Mouse (Mus musculus): ENCODE measurements around the gene 1810043G02Rik. TPM values are rescaled to one million over a fixed set of nuclear protein-coding genes. Genes with fewer than 3 reads are reported as not detected.
A peak's percentile ranks its signal among the peaks of the same experiment; 100 is the strongest.
"Not testable (repeated sequence)": the region's sequence is repeated elsewhere in the genome, so short reads cannot be mapped to it uniquely, and the experiment has no call there.

Gene 1810043G02Rik
- polyA plus RNA-seq (2015; fragmentation: Nextera tagmentation; extraction: Ambion mirVana) = 46.8 and 54.5 TPM in 2 replicates

DNA sequence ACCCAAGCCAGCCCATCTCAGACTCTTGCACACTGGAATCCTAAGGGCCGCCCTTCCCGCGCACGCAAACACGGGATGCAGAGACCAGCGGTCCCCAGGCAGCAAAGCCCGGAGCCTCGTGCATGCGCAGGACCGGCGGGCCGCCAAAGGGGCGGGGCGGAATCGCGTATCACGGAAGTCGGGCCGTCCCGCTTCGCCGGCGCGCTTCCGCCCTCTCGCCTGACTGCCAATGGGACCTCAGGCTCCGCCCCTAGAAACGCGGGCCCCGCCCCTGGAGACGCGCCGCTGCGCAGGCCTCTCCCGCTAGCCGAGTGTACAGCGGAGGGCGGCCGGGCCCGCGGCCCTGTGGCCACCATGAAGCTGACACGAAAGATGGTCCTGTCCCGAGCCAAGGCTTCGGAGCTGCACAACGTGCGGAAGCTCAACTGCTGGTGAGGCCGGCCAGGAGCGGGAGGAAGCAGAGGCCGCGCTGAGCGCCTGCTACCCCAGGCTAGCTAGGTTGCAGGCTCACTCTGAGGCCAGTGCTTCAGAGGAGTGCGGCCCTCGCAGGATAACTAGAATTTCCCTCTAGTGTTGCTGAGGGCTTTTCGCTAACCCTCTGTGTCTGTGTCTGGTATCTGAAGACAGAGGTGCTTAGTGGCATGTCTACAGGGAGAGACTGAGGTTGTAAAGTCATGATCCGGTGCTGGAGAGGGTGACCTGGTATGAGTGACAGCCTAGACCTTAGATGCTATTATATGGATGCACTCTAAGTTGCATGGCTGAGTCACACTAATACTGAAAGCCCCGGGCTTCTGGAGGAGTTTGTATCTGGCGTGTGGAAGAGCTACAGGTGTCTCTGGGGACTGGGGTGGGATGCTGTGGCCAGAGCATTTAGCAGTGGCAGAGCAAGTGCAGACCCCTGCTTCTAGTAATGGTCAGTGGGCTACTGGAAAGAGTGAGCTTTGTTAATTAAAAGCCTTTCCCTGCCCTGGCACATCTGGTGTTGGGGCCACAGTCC lies at the start of gene 1810043G02Rik:
Gene 1810043G02Rik, plus strand, starts transcription at position 174 of the 1,000 bp plus-strand sequence.
- no peaks in the 10 kb centered on the region for H3K27me3 ChIP-seq
- H3K9me3 ChIP-seq = no peaks in the 10 kb centered on the region
- peaks cover 18% of the 10 kb centered on the region for H3K4me1 ChIP-seq (replicated peaks)
- H3K36me3 ChIP-seq = no peaks in the 10 kb centered on the region
- peak; percentile 98 for ATAC-seq (ENCODE audit: low FRiP score, low read depth)
- peak within 1 kb of the TSS; percentile 75 for H3K4me2 ChIP-seq
- H3K27ac ChIP-seq (replicated peaks) = peak within 1 kb of the TSS; percentile 84
- H3K4me3 ChIP-seq = peak within 1 kb of the TSS; percentile 62
- 1% methylated on average over 57 of the region's 57 CpGs for WGBS
- peak within 1 kb of the TSS; percentile 71 for H3K9ac ChIP-seq

DNA sequence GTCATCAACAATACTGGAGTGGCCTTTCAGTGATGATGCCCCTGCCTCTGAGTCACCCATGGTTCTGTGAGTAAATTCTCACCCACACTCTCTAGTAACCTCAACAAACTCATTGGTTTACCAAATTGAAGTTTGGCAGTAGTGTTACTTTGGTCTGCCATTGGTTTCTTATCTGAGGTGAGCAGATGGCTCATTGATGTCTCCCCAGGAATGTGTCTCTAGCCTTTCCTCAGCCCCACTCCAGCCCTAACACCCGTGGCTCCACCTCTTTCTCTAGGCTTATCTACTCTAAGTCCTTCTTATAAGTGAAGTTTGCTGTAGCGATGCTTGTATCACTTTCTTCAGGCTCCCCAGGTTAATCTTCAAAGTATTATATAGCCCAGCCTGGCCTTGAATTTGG lies 38.6 kb upstream of the 1810043G02Rik start:
- H3K9me3 ChIP-seq = no peaks in the 10 kb centered on the region
- no peaks in the 10 kb centered on the region for H3K36me3 ChIP-seq
- H3K4me1 ChIP-seq (replicated peaks) = no peaks in the 10 kb centered on the region
- 84% methylated on average over 2 of the region's 2 CpGs for WGBS
- H3K27me3 ChIP-seq = no peaks in the 10 kb centered on the region
- no peak overlapping the region for H3K9ac ChIP-seq
- no peak overlapping the region for H3K27ac ChIP-seq (replicated peaks)
- no peak for ATAC-seq (ENCODE audit: low FRiP score, low read depth)
- no peak overlapping the region for H3K4me3 ChIP-seq
- no peak overlapping the region for H3K4me2 ChIP-seq

DNA sequence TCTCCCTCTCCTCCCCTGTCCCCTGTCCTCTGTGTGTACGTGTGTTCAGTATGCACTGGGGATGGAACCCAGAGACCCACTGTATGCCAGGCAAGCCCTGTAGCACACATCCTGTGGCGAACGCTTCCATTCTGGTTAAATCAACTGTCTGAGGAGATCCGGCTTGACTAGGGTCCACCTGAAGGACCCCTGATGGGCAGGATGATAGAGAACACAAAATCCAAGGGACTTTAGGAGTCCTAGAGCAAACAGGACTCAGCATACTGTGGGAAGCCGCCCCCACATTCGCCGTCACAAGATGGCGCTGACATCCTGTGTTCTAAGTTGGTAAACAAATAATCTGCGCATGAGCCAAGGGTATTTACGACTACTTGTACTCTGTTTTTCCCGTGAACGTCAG lies 27.9 kb upstream of the 1810043G02Rik start:
- H3K9ac ChIP-seq; H3K27ac ChIP-seq (replicated peaks); H3K4me3 ChIP-seq; H3K4me1 ChIP-seq (replicated peaks); H3K27me3 ChIP-seq; H3K4me2 ChIP-seq; H3K9me3 ChIP-seq; H3K36me3 ChIP-seq; ATAC-seq (ENCODE audit: low FRiP score, low read depth): not testable (repeated sequence)
- WGBS = 93% methylated on average over 10 of the region's 12 CpGs

DNA sequence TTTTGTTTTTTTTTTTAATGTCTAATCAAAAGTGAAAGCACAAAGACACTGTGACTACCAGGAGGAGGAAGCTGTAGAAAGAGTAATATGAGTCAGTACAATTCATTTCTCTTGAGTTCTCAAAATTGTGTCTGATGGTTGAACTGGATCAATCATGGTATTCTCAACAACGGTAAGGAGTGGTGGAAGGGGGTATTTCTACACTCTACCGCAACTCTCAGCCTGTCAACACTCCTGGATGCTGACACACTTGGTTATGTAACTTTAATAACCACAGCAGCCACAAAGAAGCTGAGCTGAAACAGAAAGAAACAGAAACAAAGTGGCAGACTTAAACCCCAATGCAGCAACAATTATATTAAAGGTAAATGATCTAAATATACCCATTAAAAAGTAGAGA lies 15.6 kb upstream of the 1810043G02Rik start:
- ATAC-seq (ENCODE audit: low FRiP score, low read depth) = no peak

DNA sequence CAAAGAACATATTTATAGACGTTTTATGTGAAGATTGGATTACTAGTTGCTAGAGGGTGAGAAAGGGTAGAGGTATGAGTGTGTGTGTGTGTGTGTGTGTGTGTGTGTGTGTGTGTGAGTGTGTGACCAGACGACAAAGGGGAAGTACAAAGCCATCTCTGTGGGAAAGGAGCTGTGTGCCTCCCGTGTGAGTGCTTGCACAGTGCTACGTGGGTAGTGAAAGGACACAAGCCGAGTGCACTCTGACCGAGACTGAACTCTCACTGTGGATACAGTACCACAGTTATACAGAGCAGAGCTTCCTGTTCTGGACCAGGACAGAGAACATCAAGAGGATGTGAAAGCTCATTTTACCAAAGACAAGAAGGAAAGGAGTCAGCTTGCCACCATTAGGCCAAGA lies 14.4 kb upstream of the 1810043G02Rik start:
- ATAC-seq (ENCODE audit: low FRiP score, low read depth) = no peak
- Histone ChIP-seq H3K4me1 (replicated peaks) (peaks cover 2% of the 10 kb centered on the region), H3K27me3 (peaks cover 12% of the 10 kb centered on the region), H3K9ac (no peak overlapping the region), H3K9me3 (no peaks in the 10 kb centered on the region), H3K27ac (replicated peaks) (no peak overlapping the region), H3K4me2 (no peak overlapping the region), H3K36me3 (no peaks in the 10 kb centered on the region), H3K4me3 (no peak overlapping the region)
- 74% methylated on average over 6 of the region's 6 CpGs for WGBS

More for the DNA sequence above, 15.6 kb upstream of the 1810043G02Rik start:
- Histone ChIP-seq H3K4me3 (no peak overlapping the region), H3K9ac (no peak overlapping the region), H3K9me3 (no peaks in the 10 kb centered on the region), H3K4me1 (replicated peaks) (no peaks in the 10 kb centered on the region), H3K27me3 (no peaks in the 10 kb centered on the region), H3K27ac (replicated peaks) (no peak overlapping the region), H3K4me2 (no peak overlapping the region), H3K36me3 (no peaks in the 10 kb centered on the region)
- 98% methylated on average over 2 of the region's 2 CpGs for WGBS

DNA sequence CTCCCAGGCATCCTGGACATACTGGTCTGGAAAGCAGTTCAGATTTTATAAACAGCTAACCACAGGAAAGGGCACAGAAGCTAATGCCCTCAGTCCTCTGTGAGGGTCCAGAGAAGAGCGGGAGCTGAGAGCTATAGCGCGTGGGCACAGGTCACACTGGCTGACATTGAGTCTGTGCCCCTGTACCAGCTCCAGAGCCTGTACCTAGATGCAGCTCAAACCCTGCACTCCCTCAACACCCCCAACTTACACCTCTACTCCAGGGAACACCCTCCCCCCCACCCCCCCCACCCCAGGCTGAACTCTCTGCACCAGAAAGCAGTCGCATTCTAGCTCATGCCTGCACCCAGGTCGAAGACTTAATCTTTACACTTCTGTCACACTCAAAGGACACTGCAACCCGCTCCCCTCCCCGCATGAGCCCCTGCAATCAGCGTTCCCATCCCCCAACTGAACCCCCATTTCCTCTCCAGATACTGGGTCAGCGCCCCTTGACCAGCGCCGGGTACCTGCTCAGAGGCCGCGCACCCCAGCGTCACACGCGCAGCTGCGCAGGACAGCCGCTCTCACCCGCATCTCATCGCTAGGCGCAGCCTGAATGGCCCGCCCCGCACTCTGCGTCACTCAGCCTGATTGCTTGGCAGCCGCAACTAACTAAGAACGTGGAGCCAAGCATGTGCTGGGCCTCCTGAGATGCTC lies 8.9 kb upstream of the 1810043G02Rik start:
- Histone ChIP-seq H3K27ac (replicated peaks) (no peak overlapping the region), H3K9me3 (no peaks in the 10 kb centered on the region), H3K4me3 (peak overlapping the region; percentile 42), H3K4me2 (peak overlapping the region; percentile 85), H3K9ac (peak overlapping the region; percentile 25), H3K36me3 (no peaks in the 10 kb centered on the region), H3K27me3 (peaks cover 13% of the 10 kb centered on the region), H3K4me1 (replicated peaks) (peaks cover 7% of the 10 kb centered on the region)
- peak; percentile 85 for ATAC-seq (ENCODE audit: low FRiP score, low read depth)
- WGBS = 5% methylated on average over 26 of the region's 26 CpGs

GRCm38 (mm10) chr10:77969973-77970325 lies 8.4 kb upstream of the 1810043G02Rik start:
- no peaks in the 10 kb centered on the region for H3K9me3 ChIP-seq
- H3K9ac ChIP-seq = peak overlapping the region; percentile 25
- peaks cover 13% of the 10 kb centered on the region for H3K27me3 ChIP-seq
- H3K4me3 ChIP-seq = peak overlapping the region; percentile 42
- no peaks in the 10 kb centered on the region for H3K36me3 ChIP-seq
- H3K4me1 ChIP-seq (replicated peaks) = peaks cover 7% of the 10 kb centered on the region
- H3K4me2 ChIP-seq = peak overlapping the region; percentile 85
- ATAC-seq (ENCODE audit: low FRiP score, low read depth) = peak; percentile 62
- 16% methylated on average over 8 of the region's 8 CpGs for WGBS
- no peak overlapping the region for H3K27ac ChIP-seq (replicated peaks)

- no peaks in the 10 kb centered on the region for H3K36me3 ChIP-seq
- H3K9ac ChIP-seq = peak within 1 kb of the TSS; percentile 25
- H3K4me1 ChIP-seq (replicated peaks) = peaks cover 7% of the 10 kb centered on the region
- no peaks in the 10 kb centered on the region for H3K9me3 ChIP-seq
- peaks cover 13% of the 10 kb centered on the region for H3K27me3 ChIP-seq
- peak within 1 kb of the TSS; percentile 42 for H3K4me3 ChIP-seq
- peak within 1 kb of the TSS; percentile 85 for H3K4me2 ChIP-seq
- WGBS = 88% methylated on average over 6 of the region's 6 CpGs
- ATAC-seq (ENCODE audit: low FRiP score, low read depth) = no peak
- no peak within 1 kb of the TSS for H3K27ac ChIP-seq (replicated peaks)
Measured at GRCm38 (mm10) chr10:77970481-77970880, 7.8 kb upstream of the 1810043G02Rik start, which contains the start of gene Trpm2. Gene Trpm2 (minus strand): TSS chr10:77970563.

DNA sequence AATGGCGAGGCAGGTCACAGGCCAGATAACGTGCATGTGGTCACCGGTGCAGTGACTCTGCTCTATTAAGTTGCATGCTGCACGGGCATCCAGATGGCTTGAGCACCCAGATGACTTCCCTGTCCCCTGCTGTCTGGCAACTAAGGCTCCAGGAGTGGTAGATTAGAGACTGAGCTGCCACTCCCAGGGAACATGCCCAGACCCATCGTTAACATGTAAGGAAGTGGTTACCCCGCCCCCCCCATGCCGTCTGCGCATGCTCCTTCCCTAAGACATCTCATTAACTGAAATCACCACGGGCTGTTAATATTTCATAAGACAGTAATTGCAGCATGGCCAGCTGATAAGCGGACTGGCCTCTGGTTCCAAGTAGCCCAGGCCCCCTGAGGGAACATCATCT lies 7.1 kb upstream of the 1810043G02Rik start:
- Histone ChIP-seq H3K4me1 (replicated peaks) (peaks cover 7% of the 10 kb centered on the region), H3K27ac (replicated peaks) (no peak overlapping the region), H3K4me2 (no peak overlapping the region), H3K27me3 (peaks cover 13% of the 10 kb centered on the region), H3K9ac (no peak overlapping the region), H3K36me3 (no peaks in the 10 kb centered on the region), H3K9me3 (no peaks in the 10 kb centered on the region), H3K4me3 (no peak overlapping the region)
- WGBS = 78% methylated on average over 10 of the region's 10 CpGs
- ATAC-seq (ENCODE audit: low FRiP score, low read depth) = no peak

DNA sequence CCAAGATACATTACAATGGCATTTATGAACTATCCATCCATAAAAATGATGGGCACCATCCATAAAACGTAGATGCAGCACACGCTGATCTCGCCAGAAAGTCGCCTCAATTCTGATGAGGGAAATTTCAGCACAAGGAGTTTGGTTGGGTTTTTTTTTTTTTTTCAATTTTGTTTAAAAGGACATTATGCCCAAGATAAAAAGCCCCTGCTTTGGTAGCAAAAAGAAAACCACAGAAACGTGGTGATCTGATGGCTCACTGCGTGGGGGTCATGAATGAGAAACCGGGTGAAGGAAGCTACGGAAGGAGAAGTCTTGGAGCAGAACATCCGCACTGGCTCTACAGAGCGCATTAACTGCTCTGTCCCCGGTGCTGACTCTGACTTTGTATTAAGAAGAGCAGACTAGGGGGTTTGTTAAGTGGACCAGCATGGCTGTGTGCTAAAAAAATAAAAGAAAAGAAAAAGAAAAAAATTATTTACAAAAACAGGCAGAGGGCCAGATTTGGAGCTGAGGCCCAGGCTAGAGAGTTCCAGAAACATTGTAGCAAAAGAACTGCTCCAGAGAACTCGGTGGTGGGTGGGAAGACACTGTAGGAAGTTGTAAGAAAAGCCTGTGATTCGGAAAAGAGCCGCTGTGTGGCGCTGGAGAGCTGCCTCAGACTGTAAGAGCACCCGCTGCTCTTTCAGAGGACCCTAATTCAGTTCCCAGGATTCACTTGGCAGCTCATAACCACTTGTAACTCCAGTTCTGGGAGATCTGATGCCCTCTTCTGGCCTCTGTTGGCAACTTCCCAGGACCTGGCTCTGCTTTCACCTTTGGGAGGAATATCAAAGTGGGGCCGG lies 6.4 kb upstream of the 1810043G02Rik start:
- no peak for ATAC-seq (ENCODE audit: low FRiP score, low read depth)
- Histone ChIP-seq H3K4me1 (replicated peaks) (peaks cover 7% of the 10 kb centered on the region), H3K27ac (replicated peaks) (no peak overlapping the region), H3K4me3 (no peak overlapping the region), H3K27me3 (peaks cover 13% of the 10 kb centered on the region), H3K9me3 (no peaks in the 10 kb centered on the region), H3K36me3 (no peaks in the 10 kb centered on the region), H3K9ac (no peak overlapping the region), H3K4me2 (no peak overlapping the region)
- 62% methylated on average over 17 of the region's 17 CpGs for whole genome bisulfite sequencing

DNA sequence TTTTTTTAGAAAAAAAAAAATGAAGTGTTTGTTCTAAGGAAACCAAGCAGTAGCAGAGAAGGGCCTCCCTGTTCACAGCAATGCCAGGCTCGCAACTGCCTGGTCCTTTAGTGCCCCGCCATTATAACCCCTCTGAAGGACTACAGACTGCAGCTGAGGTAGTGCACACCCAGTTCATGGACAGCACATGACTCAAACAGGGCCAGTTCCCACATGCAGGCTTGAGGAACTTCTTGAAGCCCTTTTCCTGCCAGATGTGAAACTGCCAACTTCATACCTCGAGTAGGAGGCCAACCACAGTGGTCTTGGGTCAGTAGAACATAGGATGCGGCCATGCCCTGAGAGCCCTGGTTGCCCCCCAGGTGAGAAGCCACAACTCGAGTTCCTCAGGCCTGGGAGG lies 4.0 kb upstream of the 1810043G02Rik start:
- Histone ChIP-seq H3K4me2 (no peak overlapping the region), H3K36me3 (no peaks in the 10 kb centered on the region), H3K9me3 (no peaks in the 10 kb centered on the region), H3K27me3 (no peaks in the 10 kb centered on the region), H3K4me1 (replicated peaks) (peaks cover 11% of the 10 kb centered on the region), H3K4me3 (no peak overlapping the region), H3K9ac (no peak overlapping the region), H3K27ac (replicated peaks) (no peak overlapping the region)
- no peak for ATAC-seq (ENCODE audit: low FRiP score, low read depth)
- 72% methylated on average over 5 of the region's 5 CpGs for WGBS

Data from hindbrain, embryonic 15.5 days (tissue).